Mouse (Mus musculus): Measurements from ENCODE around the gene Col4a3.

- TF ChIP-seq POLR2AphosphoS2 (IDR thresholded peaks at IDR 0.05; ENCODE audit: insufficient read length, low read depth) (no peak), POLR2A (IDR thresholded peaks at IDR 0.05; ENCODE audit: insufficient read length, low read depth) (no peak), USF1 (IDR thresholded peaks at IDR 0.05; ENCODE audit: low read depth) (no peak), MAX (IDR thresholded peaks at IDR 0.05; ENCODE audit: low read depth) (no peak), MYOG (IDR thresholded peaks at IDR 0.05; ENCODE audit: control insufficient read depth in 1 of 3, insufficient read depth in 1 of 3, insufficient read length in 2 of 3, low read depth in 2 of 3) (no peak)
These were observed 109.2 kb downstream of the Col4a3 start for GRCm38 (mm10) chr1:82695915-82696314.

All from myocyte (in vitro differentiated cells).